Mouse (Mus musculus): ENCODE data around the gene T2. TPM values are rescaled to one million over a fixed set of nuclear protein-coding genes. Genes with fewer than 3 reads are reported as not detected.

Gene T2
- total RNA-seq, 2 experiments from 2014 or later = not detected

Other genes with a start within 250 kb of the T2 start
- under 1 TPM in 1 of 2 experiments, not detected in 1; 0.30 TPM for gene Gm49673, start 208.2 kb upstream of the T2 start, total RNA-seq (2021)
- 10 to 100 TPM; 57.3 to 67.8 TPM for gene Rnaset2a, start 207.9 kb upstream of the T2 start, total RNA-seq (2021)
- 10 to 100 TPM; 21.9 to 24.5 TPM for gene Fgfr1op, start 190.5 kb upstream of the T2 start, total RNA-seq (2021)
- gene Ccr6, start 119.9 kb upstream of the T2 start, total RNA-seq (2021) = not detected
- 100 to 1,000 TPM; 391 to 415 TPM for gene Mpc1, start 73.1 kb upstream of the T2 start, total RNA-seq (2021)
- gene Sft2d1, start 44.9 kb upstream of the T2 start, total RNA-seq (2021) = 10 to 100 TPM; 41.1 to 43.5 TPM
- gene Prr18, start 18.5 kb upstream of the T2 start, total RNA-seq (2021) = under 1 TPM; 0.30 to 0.83 TPM
- not detected for gene T, start 78.4 kb downstream of the T2 start, total RNA-seq (2021)
- 10 to 100 TPM; 20.6 to 62.1 TPM for gene Pde10a, start 169.4 kb downstream of the T2 start, total RNA-seq (2021)
- not detected for gene Gm17087, start 211.0 kb downstream of the T2 start, total RNA-seq (2021)